Mouse (Mus musculus): Measurements from ENCODE around the gene Gm20605. TPM values are rescaled to one million over a fixed set of nuclear protein-coding genes. Genes with fewer than 3 reads are reported as not detected.

The Gm20605 gene
- total and polyA plus RNA-seq, 2 experiments from 2014 or later: 0.99 to 6.5 TPM

DNA sequence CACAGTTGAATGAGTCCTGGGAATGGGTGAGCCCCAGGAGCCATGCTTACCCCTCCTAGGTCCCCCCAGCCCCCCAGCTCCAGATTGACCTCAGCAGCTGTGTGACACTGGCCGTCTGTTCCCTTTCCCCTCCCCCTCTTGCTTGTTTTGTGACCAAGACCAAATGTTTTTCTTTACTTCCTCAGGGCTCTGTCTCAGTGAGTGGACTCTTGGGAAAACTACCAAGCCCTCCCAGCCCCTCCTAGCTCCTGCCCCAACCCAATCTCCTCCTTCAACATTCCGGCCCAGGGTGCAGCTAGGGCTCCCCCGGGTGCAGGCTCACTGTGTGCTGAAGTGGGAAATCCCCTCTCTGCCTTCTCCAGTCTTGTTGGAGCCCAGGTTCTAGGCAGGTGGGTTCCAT, 1.6 kb downstream of the Gm20605 start:
- Histone ChIP-seq H3K9ac (replicated peaks; ENCODE audit: low read length, poor library complexity, severe bottlenecking) (0 out of 2 replicates have a peak overlapping the region, but pooled peaks have one; percentile 14), H3K27ac (ENCODE audit: low read depth, low read length) (no peak overlapping the region), H3K27me3 (ENCODE audit: insufficient read depth, low read length) (no peaks in the 10 kb centered on the region), H3K4me2 (ENCODE audit: low read depth, low read length, poor library complexity, severe bottlenecking) (peak overlapping the region; percentile 2; the same call in 1 of the 2 replicates), H3K9me3 (ENCODE audit: low read length) (no peaks in the 10 kb centered on the region), H3K4me1 (ENCODE audit: insufficient read depth, low read length) (peaks cover 10% of the 10 kb centered on the region), H3K36me3 (ENCODE audit: insufficient read depth, low read length) (peaks cover 16% of the 10 kb centered on the region), H3K4me3 (ENCODE audit: low read depth, low read length) (no peak overlapping the region)
- no peak for ATAC-seq (ENCODE audit: low FRiP score)
- no peak for DNase-seq (ENCODE audit: low spot score)
- WGBS: 39% methylated on average over 3 of the region's 3 CpGs
- TF ChIP-seq CTCF (IDR thresholded peaks at IDR 0.05): no peak

DNA sequence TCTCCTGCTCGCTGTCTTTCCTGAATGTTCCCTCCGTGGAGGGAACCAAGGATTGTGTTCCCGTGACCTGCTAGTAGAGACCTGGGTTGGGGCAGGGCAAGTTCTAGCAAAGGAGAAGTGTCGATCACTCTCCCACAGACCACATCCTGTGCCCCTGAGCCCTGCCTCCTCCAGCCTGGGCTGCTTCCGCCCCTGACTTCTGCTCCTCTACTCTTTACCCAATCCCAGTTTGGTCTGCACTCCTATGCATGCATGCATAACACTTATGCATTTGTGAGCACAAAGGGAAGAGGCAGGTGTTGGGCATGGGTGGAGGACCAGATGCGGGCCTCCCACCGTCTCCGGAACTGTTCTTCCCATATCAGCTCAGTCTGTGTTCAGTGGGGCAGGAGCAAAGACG, 2.2 kb downstream of the Gm20605 start:
- no peak overlapping the region for H3K27ac ChIP-seq (ENCODE audit: low read depth, low read length)
- ATAC-seq (ENCODE audit: low FRiP score): no peak
- no peak overlapping the region for H3K4me3 ChIP-seq (ENCODE audit: low read depth, low read length)
- peaks cover 22% of the 10 kb centered on the region for H3K36me3 ChIP-seq (ENCODE audit: insufficient read depth, low read length)
- H3K9ac ChIP-seq (replicated peaks; ENCODE audit: low read length, poor library complexity, severe bottlenecking): 0 out of 2 replicates have a peak overlapping the region, but pooled peaks have one; percentile 13
- DNase-seq (ENCODE audit: low spot score): no peak
- H3K9me3 ChIP-seq (ENCODE audit: low read length): no peaks in the 10 kb centered on the region
- no peaks in the 10 kb centered on the region for H3K27me3 ChIP-seq (ENCODE audit: insufficient read depth, low read length)
- H3K4me2 ChIP-seq (ENCODE audit: low read depth, low read length, poor library complexity, severe bottlenecking): peak overlapping the region; percentile 2; the same call in 1 of the 2 replicates
- peaks cover 10% of the 10 kb centered on the region for H3K4me1 ChIP-seq (ENCODE audit: insufficient read depth, low read length)
- WGBS: 72% methylated on average over 9 of the region's 9 CpGs
- no peak for TF ChIP-seq CTCF (IDR thresholded peaks at IDR 0.05)

DNA sequence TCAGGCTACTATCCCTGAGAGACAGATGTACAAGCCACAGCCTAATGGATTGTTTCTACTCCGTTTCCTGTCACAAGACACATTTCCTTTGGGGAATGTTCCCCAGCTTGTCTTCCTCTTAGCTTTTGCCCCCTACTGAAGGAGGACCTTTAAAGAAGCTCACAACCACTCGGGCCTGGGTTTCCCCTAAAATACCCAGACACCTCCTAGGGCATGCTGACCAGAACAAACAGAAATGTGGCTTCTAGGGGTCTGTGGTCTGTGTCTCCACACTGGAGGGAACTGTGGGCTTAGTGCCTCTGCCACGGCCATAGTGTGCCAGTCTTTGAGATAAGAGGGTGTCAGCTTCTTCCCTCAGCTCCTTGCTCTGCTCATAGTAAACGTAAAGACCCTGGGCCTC, 2.6 kb downstream of the Gm20605 start:
- no peak for ATAC-seq (ENCODE audit: low FRiP score)

DNA sequence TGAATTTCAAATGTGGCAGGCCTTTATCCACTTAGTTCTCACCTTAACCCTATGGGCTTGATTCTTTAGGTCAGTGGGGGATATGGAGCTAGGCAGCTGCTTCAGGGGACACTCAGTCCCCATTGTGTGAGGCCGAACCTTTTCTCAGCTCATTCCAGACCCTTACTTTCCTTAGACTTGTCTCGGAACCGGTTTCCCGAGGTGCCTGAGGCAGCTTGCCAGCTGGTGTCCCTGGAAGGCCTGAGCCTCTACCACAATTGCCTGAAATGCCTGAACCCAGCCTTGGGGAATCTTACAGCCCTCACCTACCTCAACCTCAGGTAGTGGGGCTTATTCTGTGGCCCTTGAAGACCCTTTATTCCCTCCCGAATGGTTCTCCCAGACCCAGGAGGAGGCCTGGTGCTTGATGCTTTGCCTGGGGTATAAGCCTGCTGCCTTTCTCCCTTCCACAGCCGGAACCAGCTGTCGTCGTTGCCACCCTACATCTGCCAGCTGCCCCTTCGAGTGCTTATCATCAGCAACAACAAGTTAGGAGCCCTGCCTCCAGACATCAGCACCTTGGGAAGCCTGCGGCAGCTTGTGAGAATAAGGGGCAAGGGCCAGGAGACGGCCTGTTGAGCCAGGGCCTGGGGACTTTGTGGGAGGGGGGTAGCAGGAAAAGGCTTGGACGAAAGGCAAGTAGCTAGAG, 4.6 kb downstream of the Gm20605 start:
- H3K4me1 ChIP-seq (ENCODE audit: insufficient read depth, low read length): peaks cover 10% of the 10 kb centered on the region
- H3K36me3 ChIP-seq (ENCODE audit: insufficient read depth, low read length): peaks cover 44% of the 10 kb centered on the region
- no peak for TF ChIP-seq CTCF (IDR thresholded peaks at IDR 0.05)
- H3K27me3 ChIP-seq (ENCODE audit: insufficient read depth, low read length): no peaks in the 10 kb centered on the region
- WGBS: 81% methylated on average over 12 of the region's 12 CpGs
- no peak overlapping the region for H3K27ac ChIP-seq (ENCODE audit: low read depth, low read length)
- no peaks in the 10 kb centered on the region for H3K9me3 ChIP-seq (ENCODE audit: low read length)
- no peak overlapping the region for H3K4me3 ChIP-seq (ENCODE audit: low read depth, low read length)
- DNase-seq (ENCODE audit: low spot score) (no peak), ATAC-seq (ENCODE audit: low FRiP score) (no peak)
- no peak overlapping the region for H3K4me2 ChIP-seq (ENCODE audit: low read depth, low read length, poor library complexity, severe bottlenecking)
- H3K9ac ChIP-seq (replicated peaks; ENCODE audit: low read length, poor library complexity, severe bottlenecking): no peak overlapping the region

More for the DNA sequence above, 2.6 kb downstream of the Gm20605 start:
- 0 out of 2 replicates have a peak overlapping the region, but pooled peaks have one; percentile 13 for H3K9ac ChIP-seq (replicated peaks; ENCODE audit: low read length, poor library complexity, severe bottlenecking)
- H3K4me2 ChIP-seq (ENCODE audit: low read depth, low read length, poor library complexity, severe bottlenecking): no peak overlapping the region
- DNase-seq (ENCODE audit: low spot score): no peak
- 80% methylated on average over 4 of the region's 4 CpGs for WGBS
- no peak for TF ChIP-seq CTCF (IDR thresholded peaks at IDR 0.05)
- H3K9me3 ChIP-seq (ENCODE audit: low read length): no peaks in the 10 kb centered on the region
- H3K27ac ChIP-seq (ENCODE audit: low read depth, low read length): no peak overlapping the region
- no peaks in the 10 kb centered on the region for H3K27me3 ChIP-seq (ENCODE audit: insufficient read depth, low read length)
- H3K36me3 ChIP-seq (ENCODE audit: insufficient read depth, low read length): peaks cover 25% of the 10 kb centered on the region
- H3K4me3 ChIP-seq (ENCODE audit: low read depth, low read length): no peak overlapping the region
- peaks cover 10% of the 10 kb centered on the region for H3K4me1 ChIP-seq (ENCODE audit: insufficient read depth, low read length)

DNA sequence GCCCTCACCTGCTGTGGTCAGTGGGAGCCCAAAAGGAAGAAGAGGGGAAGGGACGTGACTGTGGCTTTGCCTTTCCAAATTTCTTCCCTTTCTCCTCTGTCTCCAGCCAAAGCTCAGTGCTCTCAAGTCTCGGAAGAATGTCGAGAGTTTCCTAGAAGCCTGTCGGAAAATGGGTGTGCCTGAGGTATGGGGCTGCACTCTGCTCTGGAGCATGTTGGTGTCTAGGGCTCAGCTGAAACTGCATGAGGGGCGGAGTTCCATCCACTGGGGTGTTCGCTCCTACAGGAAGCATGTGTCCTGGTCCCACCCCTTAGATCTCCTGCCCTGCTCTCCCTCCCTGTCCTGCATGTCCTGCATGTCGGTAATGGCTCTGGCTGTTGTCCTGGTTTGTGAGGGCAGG, 10.5 kb downstream of the Gm20605 start:
- H3K36me3 ChIP-seq (ENCODE audit: insufficient read depth, low read length): peaks cover 59% of the 10 kb centered on the region
- no peak overlapping the region for H3K27ac ChIP-seq (ENCODE audit: low read depth, low read length)
- WGBS: 86% methylated on average over 7 of the region's 7 CpGs
- H3K27me3 ChIP-seq (ENCODE audit: insufficient read depth, low read length): peaks cover 8% of the 10 kb centered on the region; the same call in 1 of the 2 replicates
- H3K4me1 ChIP-seq (ENCODE audit: insufficient read depth, low read length): no peaks in the 10 kb centered on the region
- H3K9ac ChIP-seq (replicated peaks; ENCODE audit: low read length, poor library complexity, severe bottlenecking): no peak overlapping the region
- no peak overlapping the region for H3K4me3 ChIP-seq (ENCODE audit: low read depth, low read length)
- no peak for TF ChIP-seq CTCF (IDR thresholded peaks at IDR 0.05)
- no peaks in the 10 kb centered on the region for H3K9me3 ChIP-seq (ENCODE audit: low read length)
- H3K4me2 ChIP-seq (ENCODE audit: low read depth, low read length, poor library complexity, severe bottlenecking): no peak overlapping the region
- no peak for ATAC-seq (ENCODE audit: low FRiP score)
- DNase-seq (ENCODE audit: low spot score): no peak

DNA sequence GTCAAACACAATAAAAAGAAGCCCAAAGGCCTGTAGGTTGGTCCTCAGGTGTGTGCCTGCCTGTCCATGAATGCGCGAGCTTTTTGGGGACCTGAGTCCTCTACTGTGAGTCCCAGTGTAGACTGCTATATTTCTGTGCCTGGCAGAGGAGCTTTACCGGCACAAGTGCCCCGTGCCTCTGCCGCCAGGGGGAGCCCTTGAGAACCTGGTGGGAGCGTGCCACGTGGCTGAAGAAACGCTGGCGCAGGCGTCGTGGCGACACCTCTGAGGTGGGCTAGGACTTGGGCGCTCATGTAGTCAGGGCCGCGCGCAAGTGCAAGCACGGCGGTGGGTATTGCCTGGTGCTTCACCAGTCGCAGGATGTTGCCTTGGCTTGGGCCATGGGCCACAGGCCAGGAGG, 12.1 kb downstream of the Gm20605 start, which contains the start of gene Sap25:
Gene Sap25 (plus strand): TSS at position 281 of the 400 bp plus-strand sequence.
- H3K4me3 ChIP-seq (ENCODE audit: low read depth, low read length): no peak within 1 kb of the TSS
- H3K4me2 ChIP-seq (ENCODE audit: low read depth, low read length, poor library complexity, severe bottlenecking): no peak within 1 kb of the TSS
- H3K27me3 ChIP-seq (ENCODE audit: insufficient read depth, low read length): peaks cover 20% of the 10 kb centered on the region; the same call in 1 of the 2 replicates
- peaks cover 48% of the 10 kb centered on the region for H3K36me3 ChIP-seq (ENCODE audit: insufficient read depth, low read length)
- TF ChIP-seq CTCF (IDR thresholded peaks at IDR 0.05): peak; percentile 32; the same call in 1 of the 2 replicates
- no peak for DNase-seq (ENCODE audit: low spot score)
- no peaks in the 10 kb centered on the region for H3K9me3 ChIP-seq (ENCODE audit: low read length)
- 89% methylated on average over 19 of the region's 19 CpGs for WGBS
- no peak within 1 kb of the TSS for H3K27ac ChIP-seq (ENCODE audit: low read depth, low read length)
- no peak within 1 kb of the TSS for H3K9ac ChIP-seq (replicated peaks; ENCODE audit: low read length, poor library complexity, severe bottlenecking)
- no peaks in the 10 kb centered on the region for H3K4me1 ChIP-seq (ENCODE audit: insufficient read depth, low read length)
- ATAC-seq (ENCODE audit: low FRiP score): no peak

All from midbrain, postnatal 0 days (tissue).